Mouse (Mus musculus) thymus, postnatal 14 days (tissue): ENCODE measurements around the gene Tgif1.

ENCODE experiments used
- DNase-seq: peaks from one replicate; pipeline ENCODE4 v3.0.0; 2021

The Tgif1 gene

DNA sequence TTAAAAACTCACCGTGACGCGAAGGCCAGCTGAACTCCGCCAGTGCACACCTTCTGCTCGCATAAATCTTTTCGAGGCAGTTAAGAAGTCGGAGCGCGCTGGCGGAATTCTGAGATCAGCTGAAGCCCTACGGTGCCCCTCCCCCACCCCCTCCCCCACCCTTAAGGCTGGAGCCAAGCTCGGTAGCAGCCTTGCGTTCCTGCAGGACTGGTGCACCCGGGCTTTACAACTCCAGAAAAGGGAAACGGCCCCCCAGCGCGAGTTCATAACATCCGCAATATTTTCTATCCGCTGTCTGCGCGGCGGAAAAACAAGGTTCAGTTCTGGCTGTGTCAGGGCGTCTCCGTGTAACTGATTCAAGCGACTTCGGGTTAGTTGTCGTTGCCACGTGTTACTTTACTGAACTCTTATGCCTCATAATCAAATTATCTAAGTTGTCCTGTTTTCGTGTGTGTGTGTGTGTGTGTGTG, at the start of gene Tgif1:
Gene Tgif1 (minus strand): TSS at position 111 of the 470 bp plus-strand sequence.
- DNase-seq: peak; percentile 63

DNA sequence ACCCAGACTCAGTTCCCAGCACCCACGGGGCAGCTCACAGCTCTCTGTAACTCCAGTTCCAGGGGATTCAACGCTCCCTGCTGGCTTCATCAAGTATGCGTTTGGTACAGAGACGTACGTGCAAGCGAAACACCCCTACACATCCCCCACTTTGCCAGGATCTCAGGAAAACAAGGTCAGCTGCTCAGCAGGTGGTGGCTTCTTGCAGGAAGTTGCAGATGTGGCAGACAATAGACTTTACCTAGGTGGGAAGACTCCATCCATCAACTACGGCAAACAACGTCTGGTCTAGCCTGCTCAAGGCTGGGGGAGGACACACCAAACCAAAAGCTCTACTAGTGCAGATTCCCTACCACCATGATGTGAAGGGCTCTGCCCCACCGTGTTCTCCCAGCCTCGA, 47.3 kb upstream of the Tgif1 start:
- no peak for DNase-seq

DNA sequence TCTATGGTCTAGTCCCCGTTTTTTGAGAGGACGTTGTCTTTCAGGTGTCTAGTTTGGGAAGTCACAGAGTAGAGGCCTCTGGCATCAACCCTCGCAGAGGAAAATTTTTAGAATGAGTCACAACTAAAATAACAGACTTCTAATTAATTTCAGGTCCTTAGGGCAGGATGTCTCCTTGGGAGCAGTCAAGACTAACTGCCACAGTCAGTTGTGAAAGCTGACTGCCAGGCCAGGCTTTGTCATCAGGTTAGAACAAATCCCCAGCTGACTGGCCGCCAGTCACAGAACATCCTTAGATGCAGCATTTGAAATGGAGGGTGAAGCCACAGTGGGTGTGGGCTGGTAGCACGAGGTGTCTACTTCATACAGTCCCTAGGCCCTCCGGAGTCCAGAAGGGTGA, 46.3 kb upstream of the Tgif1 start:
- no peak for DNase-seq

DNA sequence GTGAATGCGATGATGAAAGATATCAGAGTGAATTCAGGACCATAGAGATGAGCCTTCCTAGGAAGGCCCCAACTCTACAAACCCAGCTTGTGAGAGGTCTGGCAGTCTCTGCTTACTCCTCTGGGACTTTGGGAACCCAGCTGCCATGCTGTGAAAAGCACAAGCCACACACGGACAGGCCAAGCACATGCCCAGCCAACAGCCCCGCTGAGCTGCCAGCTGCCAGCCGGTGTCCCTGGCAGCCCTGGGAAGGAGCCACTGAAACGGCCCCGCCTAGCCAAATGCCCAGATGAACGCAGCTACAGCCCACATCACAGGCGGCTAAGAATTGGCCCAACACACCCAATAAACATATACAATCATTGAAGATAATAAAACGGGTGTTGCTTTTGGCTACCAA, 41.5 kb upstream of the Tgif1 start:
- DNase-seq: no peak

DNA sequence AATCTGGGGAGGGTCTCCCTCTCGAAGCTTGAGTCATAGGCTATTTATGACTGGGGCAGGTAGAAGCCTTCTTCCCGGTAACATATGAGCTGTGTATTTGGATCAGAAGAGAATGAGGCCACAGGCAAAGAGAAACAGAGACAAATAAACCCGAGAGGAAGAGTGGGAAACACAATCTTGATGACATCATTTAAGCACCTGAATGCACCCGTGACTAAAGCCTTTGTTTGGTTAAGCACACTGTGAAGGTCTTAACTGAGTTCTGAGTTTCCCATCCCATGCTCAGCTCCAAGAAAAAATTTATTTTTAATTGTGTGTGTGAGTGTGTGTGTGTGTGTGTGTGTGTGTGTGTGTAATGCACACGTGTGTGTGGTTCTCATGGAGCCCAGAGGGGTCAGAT, 39.8 kb upstream of the Tgif1 start:
- no peak for DNase-seq

DNA sequence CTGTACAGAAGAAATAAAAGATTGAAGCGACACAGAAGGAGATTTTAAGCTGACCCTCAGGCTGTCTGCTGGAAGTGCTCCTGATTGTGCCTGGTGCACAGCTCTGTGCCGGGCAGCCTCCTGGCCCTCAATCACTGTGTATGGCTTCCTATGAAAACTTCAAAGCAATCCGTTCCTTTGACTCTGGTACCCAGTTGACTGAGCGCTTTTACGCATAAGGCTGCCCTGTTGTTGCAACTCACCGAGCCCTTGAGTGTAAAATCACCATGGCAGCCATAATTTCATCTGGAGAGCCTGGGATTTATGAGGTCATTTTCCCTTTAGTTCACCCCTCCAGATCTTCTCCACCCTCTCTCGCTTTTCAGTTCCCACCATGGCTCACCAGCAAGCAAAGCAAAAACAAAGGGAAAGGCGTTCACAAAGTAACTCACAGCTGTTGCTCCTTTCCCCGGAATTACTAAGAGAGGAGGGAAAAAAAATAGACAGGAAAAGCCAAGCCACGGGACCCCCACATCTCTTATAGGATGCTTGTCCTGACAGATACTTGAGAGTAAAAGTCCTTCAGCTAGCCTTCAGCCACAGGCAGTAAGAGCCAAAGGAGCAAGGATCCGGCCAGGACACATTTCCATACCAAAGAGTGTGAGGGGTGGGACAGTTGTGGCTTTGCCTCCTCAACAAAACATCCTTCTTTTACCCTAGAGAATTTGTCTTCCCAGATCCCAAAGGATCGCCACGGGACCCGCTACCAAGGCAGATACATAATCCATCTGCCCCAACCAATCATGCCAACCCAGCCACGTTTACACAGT, 39.1 kb upstream of the Tgif1 start:
- no peak for DNase-seq

DNA sequence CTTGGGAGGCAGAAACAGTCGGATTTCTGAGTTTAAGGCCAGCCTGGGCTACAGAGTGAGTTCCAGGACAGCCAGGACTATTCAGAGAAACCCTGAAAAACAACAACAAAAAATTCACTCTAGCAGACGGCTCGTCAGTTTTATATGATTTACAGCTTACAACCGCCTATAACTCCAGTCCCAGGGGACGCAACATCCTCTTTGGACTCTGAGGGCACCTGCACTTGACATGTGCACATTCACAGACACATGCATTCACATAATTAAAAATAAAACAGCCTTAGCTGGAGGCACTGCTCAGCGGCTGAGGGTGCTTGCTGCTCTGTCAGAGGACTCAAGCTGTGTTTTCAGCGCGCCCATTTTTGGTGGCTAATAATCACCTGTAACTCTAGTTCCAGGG, 37.2 kb upstream of the Tgif1 start:
- no peak for DNase-seq

DNA sequence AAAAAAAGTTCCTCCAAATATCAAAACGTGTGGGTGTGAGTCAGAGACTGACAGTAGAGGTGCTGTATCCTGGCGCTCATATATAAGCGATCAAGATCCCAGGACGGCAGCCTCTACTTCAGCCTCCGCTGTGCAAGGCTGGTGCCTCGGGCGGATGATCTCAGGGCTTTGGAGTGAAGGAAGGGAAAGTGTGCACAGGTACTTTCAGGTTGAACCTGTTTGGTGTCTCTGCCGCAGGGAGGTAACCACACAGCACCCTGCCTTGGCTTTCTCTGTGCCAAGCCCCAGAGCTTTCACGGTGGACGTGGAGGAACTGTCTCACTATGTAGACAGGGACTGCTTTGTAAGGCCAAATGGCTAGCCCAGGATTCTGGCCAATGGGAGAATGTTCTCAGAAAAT, 35.3 kb upstream of the Tgif1 start:
- no peak for DNase-seq

DNA sequence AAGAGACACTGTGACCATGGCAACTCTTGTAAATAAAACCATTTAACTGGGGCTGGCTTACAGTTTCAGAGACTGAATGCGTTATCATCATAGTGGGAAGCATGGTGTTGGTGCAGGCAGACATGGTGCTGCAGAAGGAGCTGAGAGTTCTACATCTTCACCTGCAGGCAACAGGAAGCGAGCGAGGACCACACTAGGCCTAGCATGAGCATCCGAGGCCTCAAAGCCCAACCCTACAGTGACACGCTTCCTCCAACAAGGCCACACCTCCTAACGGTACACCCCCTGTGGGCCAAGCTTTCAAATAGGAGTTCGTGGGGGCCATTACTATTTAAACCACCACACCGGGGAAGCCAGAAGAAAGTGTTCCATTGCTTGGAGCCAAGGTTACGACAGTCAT, 34.5 kb upstream of the Tgif1 start:
- no peak for DNase-seq

DNA sequence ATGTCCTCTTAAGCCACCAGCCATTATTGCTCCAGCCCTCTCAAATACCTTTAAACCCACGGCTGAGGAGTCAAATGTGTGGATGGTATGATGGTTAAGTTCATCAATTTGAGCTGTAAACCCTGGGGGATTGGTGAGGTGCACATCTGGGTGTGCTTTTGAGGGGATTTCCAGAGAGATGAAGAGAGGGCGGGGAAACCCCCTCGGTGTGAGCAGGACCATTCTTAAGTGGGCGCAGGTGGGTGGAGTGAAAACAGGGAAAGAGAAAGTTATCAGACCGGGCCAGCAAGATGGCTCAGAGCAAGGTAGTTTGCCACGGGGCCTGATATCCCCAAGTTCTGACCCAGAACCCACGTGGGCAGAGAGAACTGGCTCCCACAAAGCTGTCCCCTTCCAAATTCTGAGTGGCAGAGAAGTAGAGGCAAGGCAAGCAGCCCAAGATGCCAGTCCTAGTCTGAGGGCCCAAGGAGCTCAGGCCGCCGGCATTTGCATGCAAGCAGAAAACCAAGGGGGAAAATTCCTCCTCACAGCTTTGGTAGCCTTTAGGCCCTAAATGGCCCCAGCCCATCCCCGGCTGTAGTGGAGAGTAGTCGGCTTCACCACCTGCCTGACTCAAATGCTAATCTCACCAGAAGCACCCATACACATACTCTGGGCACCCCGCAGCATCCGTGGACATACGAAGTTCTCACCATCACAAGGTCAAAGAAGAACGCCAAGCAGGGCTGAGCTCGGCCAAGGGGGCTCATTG, 33.5 kb upstream of the Tgif1 start:
- DNase-seq: no peak

DNA sequence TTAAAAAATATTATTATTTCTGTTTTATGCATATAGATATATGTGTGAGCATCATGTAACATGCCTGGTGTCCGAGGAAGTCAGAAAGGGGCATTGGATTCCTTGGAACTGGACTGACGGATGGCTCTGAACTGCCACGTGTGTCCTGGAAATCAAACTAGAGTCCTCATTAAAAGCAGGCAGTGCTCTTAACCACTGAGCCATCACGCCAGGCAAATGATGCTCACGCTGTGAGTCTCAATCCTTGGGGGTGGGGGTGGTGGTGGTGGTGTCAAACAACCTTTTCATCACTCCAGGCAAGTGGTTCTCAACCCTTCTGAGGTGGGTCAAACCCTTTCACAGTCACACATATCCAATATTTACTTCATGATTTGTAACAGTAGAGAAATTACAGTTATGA, 32.5 kb upstream of the Tgif1 start:
- no peak for DNase-seq

DNA sequence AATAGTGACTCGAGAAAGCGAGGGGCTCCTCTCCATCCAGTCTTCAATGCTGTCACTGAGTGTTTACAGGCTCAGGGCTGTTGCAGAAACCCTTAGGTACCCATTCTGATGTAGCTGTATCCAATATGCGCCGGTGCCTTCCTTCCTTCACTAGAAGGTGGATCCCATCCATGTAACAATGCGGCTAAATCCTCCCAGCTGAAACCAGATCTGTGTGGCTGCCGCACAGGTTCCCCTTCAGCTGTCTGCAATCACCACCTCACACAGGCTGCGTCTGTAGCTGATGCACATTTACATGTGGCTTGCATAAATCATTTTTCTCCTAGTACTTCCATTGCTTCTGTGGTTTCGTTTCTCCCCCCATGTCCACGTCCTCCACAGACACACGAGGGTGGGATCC, 28.6 kb upstream of the Tgif1 start:
- no peak for DNase-seq

DNA sequence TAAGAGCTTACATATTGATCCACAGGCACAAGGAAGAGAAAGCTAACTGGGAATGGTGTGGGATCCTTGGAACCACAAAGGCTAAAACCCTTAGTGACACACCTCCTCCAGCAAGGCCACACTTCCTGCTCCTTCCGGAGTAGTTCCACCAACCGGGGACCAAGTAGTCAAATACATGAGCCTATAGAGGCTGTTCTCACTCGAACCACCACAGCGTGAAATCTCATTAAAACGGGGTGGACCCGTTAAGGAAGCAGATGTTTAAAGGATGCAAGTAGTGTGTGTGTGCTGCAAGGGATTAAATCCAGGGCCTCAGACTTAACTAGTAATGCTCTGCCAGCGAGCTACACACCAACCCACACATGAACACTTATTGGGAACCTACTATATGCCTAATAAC, 27.8 kb upstream of the Tgif1 start:
- no peak for DNase-seq

DNA sequence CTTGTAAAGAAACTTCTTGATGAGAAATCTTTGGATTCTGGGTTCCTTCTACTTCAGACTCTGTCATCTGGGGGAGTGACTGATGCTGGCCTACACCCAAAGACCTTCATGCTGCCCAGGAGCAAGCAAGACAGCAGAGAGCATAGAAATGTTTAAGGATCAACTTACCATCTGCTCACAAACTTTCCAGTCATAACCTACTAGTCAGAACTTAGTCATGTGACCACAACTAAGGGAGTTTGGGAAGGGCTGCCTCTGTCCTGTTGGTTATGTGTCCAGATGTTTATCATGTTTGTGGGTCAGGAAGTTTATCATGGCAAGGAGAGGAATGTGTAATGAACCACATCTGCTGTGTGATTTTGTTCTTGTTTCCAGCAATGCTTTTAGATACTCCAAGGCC, 24.9 kb upstream of the Tgif1 start:
- no peak for DNase-seq

DNA sequence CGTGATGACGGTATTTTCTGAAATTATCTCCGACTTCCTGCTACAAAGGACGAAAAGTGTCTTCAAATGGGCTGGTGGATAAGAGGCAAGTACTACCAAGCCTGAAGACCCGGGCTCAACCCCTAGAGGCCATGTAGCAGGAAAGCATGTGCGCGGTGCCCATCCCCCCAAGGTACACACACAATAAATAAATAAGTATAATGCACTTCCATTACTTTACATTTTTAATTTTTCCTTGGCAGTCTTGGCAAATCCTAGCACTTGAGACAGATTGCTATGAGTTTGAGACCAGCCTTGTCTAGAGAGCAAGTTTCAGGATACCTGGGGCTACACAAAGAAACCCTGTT, 20.4 kb upstream of the Tgif1 start:
- DNase-seq: no peak

DNA sequence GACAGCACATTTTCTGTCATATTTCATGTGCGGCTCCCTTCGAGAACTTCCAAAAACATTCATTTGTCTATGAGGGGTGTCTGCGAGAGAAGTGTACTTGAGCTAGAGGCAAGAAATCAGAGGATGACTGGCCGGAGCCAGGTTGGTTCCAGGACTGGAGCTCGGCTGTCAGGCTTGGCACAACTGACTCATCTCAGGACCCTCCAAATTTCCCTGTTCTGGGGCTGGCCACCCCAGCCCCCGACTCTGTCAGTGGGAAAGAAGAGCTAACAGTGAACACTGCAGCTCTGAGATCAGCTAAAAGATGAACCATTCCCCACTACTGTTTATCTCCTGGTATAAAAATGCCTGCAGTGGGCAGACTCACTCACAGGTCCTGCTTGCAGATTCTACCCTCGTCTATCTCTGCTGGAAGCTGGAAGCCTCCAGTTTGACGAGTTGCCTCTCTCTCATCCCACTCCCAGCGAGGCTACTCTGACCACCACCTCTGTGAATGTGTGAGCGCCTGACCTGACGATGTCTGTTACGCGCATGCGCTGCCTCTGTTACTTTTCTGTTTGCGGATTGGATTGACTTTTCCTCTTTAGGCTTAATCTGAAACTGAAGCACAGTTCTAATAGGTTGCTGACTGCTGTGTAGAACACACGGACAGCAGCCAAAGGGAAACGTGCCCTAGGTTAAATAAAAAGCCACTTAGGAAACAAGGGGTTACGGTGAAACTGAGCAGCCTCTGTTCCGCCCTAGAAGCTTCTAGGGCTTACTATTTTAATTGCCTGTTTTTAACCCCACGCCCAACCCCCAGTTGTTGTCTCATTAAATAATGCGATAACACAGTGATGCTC, 19.8 kb upstream of the Tgif1 start:
- no peak for DNase-seq

DNA sequence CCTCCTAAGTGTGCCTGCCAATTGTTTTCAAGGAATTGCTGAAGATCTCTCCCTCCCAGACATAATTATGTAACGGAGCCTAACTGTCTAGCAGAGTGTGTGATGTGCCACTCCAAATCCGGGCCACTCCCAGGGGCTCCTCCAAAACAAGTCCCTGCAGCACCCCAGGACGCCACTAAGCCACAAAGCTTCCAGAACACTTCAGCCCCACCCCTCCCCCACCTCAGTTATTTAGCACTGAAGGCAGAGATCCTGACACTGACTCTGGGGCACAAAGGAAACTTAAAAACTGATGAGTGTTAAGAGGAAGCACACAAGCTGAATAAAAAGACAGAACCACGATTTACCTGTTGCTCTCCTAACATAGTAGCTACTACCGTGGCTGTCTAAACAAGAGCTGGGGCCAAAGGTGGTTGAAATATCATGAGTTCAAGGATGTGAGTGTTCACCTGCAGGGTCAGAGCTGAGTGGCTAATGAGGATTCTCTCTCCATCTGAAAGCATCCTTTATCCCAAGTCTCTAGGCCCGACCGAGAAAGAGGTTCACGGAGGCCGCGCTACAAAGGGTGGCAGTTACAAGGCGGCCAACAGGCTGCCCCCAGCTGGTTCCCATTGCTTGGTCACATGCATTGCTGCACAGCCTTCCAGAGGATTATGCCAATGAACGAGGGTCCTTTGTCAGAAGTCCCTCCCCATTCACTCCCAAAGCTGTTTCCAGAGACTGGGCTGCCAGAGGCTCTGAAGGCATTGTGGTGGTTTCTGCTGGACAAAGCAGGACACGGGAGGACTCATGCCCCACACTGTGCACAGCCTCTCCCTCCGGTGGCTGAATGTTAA, 19.0 kb upstream of the Tgif1 start:
- DNase-seq: no peak

DNA sequence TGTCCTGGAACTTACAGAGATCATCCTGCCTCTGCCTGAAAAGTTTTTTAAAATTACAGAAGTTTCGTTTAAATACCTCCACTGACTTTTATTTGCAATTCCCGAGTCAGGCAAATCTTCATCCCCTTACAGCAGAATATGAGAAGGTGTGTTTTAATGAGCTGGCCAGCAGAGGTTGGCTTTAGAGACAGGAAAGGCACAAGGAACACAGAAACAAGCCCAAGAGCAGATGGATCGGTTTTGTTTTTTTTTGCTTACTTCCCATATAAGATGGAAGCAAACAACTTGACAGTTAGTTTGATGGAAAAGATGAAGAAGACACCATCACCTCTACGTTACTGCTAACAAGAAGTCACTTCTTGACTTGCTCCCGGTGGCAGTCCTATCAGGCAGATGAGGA, 18.3 kb upstream of the Tgif1 start:
- DNase-seq: no peak

DNA sequence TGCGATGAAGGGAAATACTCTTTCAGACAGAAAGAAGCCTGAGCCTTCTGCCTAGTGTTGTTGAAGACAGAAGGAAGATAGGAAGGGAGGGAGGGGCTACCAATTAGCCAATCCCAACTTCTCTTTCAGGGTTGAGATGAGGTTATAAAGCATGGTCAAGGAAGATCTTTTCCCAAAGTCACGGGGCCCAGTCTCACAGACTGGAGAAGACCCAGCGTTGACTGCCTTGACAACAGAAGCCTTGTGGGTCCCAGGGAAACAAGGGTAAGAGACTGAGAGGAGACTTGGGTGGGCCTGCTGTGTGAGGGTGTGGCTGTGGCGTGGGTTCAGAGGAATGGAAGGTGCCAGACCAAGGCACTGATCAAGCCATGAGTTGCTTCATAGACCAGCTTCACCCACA, 17.2 kb upstream of the Tgif1 start:
- DNase-seq: no peak

DNA sequence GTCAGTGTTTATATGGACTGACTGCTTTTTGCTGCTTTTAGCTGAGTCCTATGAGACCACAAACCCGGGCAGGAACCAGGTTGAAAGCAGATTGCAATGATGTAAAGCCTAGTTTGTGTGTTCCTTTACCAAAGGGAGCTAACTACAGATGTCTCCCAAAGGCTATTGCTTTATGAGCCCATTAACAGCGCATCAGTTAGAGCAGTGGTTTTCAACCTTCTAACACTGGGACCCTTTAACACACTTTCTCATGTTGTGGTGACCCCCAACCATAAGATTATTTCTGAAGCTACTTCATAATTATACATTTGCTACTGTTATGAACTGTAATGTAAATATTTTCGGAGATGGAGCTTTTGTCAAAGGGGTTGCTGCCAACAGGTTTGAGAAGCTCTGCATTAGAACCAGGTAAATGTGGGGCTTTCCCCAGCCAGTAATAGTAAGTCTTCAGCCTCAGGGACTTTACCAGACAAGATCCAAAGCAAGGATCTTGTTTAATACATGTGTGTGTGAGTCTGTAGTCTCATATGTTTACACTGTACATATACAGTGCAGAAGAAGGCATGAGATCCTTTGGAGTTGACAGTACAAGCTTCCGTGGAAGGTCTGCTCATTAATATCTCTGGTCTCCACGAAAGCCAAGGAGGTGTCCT, 15.4 kb upstream of the Tgif1 start:
- DNase-seq: no peak

DNA sequence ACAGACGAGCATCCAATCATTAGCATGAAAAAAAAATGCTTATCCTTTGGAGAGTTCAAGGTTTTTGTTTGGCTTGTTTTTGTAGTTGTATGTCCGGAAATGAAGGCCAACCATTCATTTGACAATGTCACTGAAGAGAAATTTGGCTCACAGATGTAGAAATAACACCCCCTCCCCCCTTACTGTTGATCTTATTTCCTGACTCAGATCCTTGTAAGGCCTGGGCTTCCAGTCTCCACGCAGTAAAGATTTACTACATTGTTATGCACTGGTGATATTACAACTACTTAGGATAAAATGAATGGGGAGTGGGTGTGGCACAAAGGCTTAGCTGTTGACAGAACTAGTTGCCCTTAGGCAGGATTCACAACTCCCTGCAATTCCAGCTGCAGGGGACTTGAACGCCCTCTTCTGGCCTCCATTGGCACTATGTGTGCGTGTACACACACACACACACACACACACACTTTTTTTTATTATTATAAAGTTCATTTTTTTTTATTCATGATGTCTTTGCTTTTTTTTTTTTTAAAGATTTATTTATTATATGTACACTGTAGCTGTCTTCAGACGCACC, 13.3 kb upstream of the Tgif1 start:
- DNase-seq: no peak

DNA sequence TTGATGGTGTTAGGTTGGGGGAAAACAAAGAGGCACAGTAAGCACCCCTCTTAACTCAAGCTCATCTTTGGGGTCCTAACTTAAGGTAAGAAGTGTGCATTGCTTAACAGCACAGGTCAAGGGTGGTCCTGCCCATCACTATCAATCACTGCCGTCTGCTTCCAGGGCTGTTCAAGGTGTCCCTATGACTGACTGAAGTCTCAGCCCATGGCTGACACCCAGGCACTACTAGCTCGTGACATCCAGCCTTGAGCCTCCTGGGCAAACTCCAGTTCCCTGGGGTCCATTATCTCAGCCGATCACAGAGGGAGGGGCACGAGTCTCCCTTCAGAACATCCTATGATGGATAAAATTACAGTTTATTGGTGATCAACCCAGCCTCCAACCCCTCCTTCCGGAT, 12.7 kb upstream of the Tgif1 start:
- DNase-seq: no peak
